Mouse (Mus musculus) lung, postnatal 0 days (tissue): ENCODE data around the gene Card11. TPM values are rescaled to one million over a fixed set of nuclear protein-coding genes. Genes with fewer than 3 reads are reported as not detected.

Experiments used
- ATAC-seq: fragments of 200-750 bp; cut with Nextera tagmentation; 2 replicates; pipeline ENCODE4 v1.8.0; 2017; ENCODE audit warnings: moderate library complexity
- DNase-seq: peaks from one replicate; pipeline ENCODE4 v3.0.0-alpha.2; 2016; ENCODE audit warnings: low spot score
- H3K27ac ChIP-seq: fragments of 300-500 bp; sonication (generic); 2 replicates; pipeline ENCODE4 v1.5.1; 2014; ENCODE audit warnings: antibody characterized with exemption, mild to moderate bottlenecking, low read length, mixed read lengths
- H3K27me3 ChIP-seq: fragments of 300-500 bp; sonication (generic); replicated peaks from 2 replicates; pipeline ENCODE4 v1.6.1; 2014; ENCODE audit warnings: low read length, mixed read lengths; ENCODE audit not compliant: insufficient read depth
- H3K36me3 ChIP-seq: fragments of 300-500 bp; sonication (generic); 2 replicates; pipeline ENCODE4 v1.6.1; 2014; ENCODE audit warnings: low read length, mixed read lengths; ENCODE audit not compliant: insufficient read depth
- H3K4me1 ChIP-seq: fragments of 300-500 bp; sonication (generic); 2 replicates; pipeline ENCODE4 v1.6.1; 2014; ENCODE audit warnings: antibody characterized with exemption, low read depth, low read length, mixed read lengths; ENCODE audit not compliant: insufficient read depth
- H3K4me2 ChIP-seq: fragments of 300-500 bp; sonication (generic); replicated peaks from 2 replicates; pipeline ENCODE4 v1.6.1; 2014; ENCODE audit warnings: low read depth, mild to moderate bottlenecking, low read length, moderate library complexity, mixed read lengths
- H3K4me3 ChIP-seq: fragments of 300-500 bp; sonication (generic); 2 replicates; pipeline ENCODE4 v1.5.1; 2014; ENCODE audit warnings: low read depth, low read length
- H3K9ac ChIP-seq: fragments of 300-500 bp; sonication (generic); replicated peaks from 2 replicates; pipeline ENCODE4 v1.6.1; 2014; ENCODE audit warnings: low read depth, mild to moderate bottlenecking
- H3K9me3 ChIP-seq: fragments of 300-500 bp; sonication (generic); 2 replicates; pipeline ENCODE4 v1.6.1; 2016; ENCODE audit warnings: low read length, mixed read lengths
- CTCF ChIP-seq: IDR thresholded peaks from 2 replicates; pipeline ENCODE4 v1.5.1; 2016; ENCODE audit warnings: antibody characterized with exemption, mild to moderate bottlenecking
- EP300 ChIP-seq: IDR thresholded peaks from 2 replicates; pipeline ENCODE4 v1.6.1; 2016; ENCODE audit warnings: antibody characterized with exemption, mild to moderate bottlenecking, control low read depth
- WGBS: fragments of 180-500 bp; shearing (Covaris S2); extraction: QIAGEN DNeasy Blood & Tissue Kit; methylation state at CpG from one replicate; pipeline ENCODE4 v1.1.7; 2014; 5-methylcytosine and 5-hydroxymethylcytosine counted together
- polyA plus RNA-seq: library from polyadenylated mRNA; unstranded; fragments of >200 nt; fragmentation: Nextera tagmentation; extraction: Ambion mirVana; gene quantifications from 2 replicates; pipeline ENCODE4 v1.2.1, GENCODE M21; 2015

Card11 gene
- polyA plus RNA-seq, 1 experiment from 2014 or later: 2.1 TPM

DNA sequence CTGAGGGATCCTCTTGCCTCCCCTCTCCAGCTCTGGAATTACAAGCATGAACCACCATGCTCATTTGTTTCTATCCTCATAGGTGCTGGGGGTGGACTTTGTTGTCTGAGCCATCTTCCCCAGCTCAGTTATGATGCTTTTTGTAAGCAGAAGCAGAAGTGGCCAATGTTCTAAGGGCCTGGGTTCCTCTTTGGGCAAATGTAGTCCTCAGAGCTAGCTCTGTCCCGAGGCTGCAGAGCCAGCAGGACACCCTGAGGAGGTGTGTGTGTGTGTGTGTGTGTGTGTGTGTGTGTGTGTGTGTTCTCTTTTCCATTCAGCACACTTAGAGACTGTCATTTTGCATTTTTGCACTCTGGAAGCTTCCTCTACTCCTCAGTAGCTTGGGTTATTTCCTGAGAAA lies 38.0 kb upstream of the Card11 start:
- TF ChIP-seq EP300 (no peak), CTCF (no peak)
- DNase-seq (no peak), ATAC-seq (no peak)
- Histone ChIP-seq H3K4me1 (no peaks in the 10 kb centered on the region), H3K4me2 (no peak overlapping the region), H3K27me3 (no peaks in the 10 kb centered on the region), H3K36me3 (no peaks in the 10 kb centered on the region), H3K9me3 (no peaks in the 10 kb centered on the region), H3K9ac (no peak overlapping the region), H3K4me3 (no peak overlapping the region), H3K27ac (no peak overlapping the region)
- 31% methylated on average over 1 of the region's 1 CpGs for whole genome bisulfite sequencing

DNA sequence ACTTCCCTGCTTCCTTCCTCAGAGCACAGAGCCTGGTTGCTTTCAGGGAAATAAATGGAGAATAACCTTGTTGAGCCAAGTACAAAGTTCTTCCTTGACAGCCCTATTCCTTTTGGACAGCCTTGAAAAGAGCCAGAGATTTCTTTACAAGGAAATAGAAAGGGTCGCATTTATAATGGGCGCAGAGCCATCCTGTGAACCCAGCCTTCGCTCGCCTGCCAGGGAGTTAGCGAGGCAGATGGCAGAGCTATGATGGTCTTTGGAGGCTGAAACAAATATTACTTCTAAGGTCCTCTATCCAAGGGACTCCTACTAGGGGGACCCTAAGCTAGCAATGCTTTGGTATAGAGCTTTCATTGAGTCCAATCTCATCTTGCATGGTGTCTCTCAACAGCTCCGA lies 35.0 kb upstream of the Card11 start:
- no peak overlapping the region for H3K4me3 ChIP-seq
- DNase-seq: no peak
- TF ChIP-seq CTCF: no peak
- TF ChIP-seq EP300: no peak
- no peaks in the 10 kb centered on the region for H3K4me1 ChIP-seq
- no peaks in the 10 kb centered on the region for H3K27me3 ChIP-seq
- 78% methylated on average over 6 of the region's 6 CpGs for WGBS
- no peak for ATAC-seq
- no peak overlapping the region for H3K4me2 ChIP-seq
- H3K9me3 ChIP-seq: no peaks in the 10 kb centered on the region
- no peaks in the 10 kb centered on the region for H3K36me3 ChIP-seq
- H3K27ac ChIP-seq: no peak overlapping the region
- no peak overlapping the region for H3K9ac ChIP-seq

DNA sequence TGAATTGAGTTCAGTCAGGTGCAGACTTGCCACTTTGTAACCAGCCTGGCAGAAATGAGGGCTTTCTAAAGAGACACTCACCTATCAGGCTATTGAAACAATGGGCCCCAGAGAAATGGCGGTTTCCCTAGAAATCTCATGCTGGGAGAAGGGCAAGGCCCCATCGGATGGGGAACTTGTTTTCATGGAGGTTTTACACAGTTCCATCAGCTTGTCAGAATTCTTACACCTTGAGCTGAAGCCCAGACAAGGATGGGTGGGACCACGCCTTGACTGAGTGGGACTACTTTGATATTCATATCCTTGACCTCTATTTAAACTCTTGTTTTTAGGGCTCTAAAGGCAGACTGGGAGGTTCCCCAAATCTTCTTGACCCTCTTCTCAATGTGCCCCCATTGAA lies 33.9 kb upstream of the Card11 start:
- ATAC-seq (no peak), DNase-seq (no peak)
- Histone ChIP-seq H3K4me2 (no peak overlapping the region), H3K36me3 (no peaks in the 10 kb centered on the region), H3K27ac (no peak overlapping the region), H3K27me3 (no peaks in the 10 kb centered on the region), H3K4me1 (no peaks in the 10 kb centered on the region), H3K9ac (no peak overlapping the region), H3K9me3 (no peaks in the 10 kb centered on the region), H3K4me3 (no peak overlapping the region)
- TF ChIP-seq EP300 (no peak), CTCF (no peak)
- 67% methylated on average over 3 of the region's 3 CpGs for WGBS

DNA sequence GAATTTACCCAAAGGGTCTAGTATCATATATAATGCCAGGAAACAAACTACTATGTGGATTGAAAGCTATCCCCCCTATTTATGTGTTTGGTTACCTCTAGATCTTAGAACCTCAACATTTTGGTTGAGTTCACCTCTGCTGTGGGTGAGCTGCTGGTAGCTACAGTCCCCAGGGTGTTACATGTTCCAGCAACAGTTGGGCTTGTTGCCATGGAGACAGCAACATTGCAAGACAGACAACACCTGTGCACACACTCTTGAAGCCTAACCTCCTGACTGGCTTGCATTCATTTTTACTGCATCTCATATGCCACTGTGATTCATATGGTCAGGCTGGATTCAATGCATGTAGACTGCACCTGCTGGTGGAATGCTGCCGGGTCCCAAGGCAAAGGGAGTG lies 32.6 kb upstream of the Card11 start:
- no peaks in the 10 kb centered on the region for H3K27me3 ChIP-seq
- H3K36me3 ChIP-seq: no peaks in the 10 kb centered on the region
- H3K4me2 ChIP-seq: no peak overlapping the region
- WGBS: 90% methylated on average over 1 of the region's 1 CpGs
- H3K9me3 ChIP-seq: no peaks in the 10 kb centered on the region
- ATAC-seq (no peak), DNase-seq (no peak)
- no peak overlapping the region for H3K4me3 ChIP-seq
- TF ChIP-seq CTCF (no peak), EP300 (no peak)
- no peak overlapping the region for H3K9ac ChIP-seq
- H3K4me1 ChIP-seq: no peaks in the 10 kb centered on the region
- H3K27ac ChIP-seq: no peak overlapping the region

DNA sequence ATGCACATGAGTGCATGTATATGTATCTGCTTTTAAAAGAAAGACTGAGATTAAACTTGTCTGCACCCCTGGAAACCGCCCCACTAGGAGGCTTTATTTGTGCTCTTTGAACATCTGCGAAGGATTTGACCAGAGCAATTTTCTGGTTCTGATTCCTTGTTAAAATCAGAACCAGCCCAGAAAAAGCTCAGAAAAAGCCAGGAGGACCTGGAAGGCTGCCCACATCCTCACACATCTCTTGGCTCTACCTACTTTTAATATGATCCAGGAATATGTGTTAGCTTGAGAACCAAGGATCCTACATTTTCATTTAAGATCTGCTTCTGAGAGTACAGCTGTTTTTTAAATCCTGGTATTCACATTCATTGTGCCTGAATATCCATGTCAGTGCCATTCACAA lies 29.0 kb upstream of the Card11 start:
- H3K4me2 ChIP-seq: no peak overlapping the region
- WGBS: 83% methylated on average over 2 of the region's 2 CpGs
- H3K9ac ChIP-seq: no peak overlapping the region
- no peaks in the 10 kb centered on the region for H3K4me1 ChIP-seq
- no peaks in the 10 kb centered on the region for H3K9me3 ChIP-seq
- H3K4me3 ChIP-seq: no peak overlapping the region
- no peak for ATAC-seq
- no peaks in the 10 kb centered on the region for H3K36me3 ChIP-seq
- no peak overlapping the region for H3K27ac ChIP-seq
- no peak for DNase-seq
- TF ChIP-seq EP300 (no peak), CTCF (no peak)
- H3K27me3 ChIP-seq: no peaks in the 10 kb centered on the region

DNA sequence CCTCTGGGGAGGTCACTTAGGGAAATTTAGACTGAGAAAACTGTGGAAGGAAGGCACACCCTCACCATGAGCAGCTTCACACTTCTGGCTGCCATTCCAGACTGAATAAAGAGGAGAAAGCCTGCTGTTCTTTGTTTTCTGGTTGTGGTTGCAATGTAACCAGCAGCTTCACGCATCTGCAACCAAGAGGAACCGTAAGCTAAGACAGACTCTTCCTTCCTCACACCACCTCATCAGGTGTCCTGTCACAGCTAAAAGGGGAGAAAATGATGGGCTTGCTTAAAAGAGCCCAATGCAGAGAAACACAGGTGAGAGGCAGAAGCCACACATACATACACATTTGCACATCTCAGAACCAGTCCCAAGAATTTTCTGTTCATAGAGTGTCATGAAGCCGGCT lies 25.3 kb upstream of the Card11 start:
- TF ChIP-seq CTCF (no peak), EP300 (no peak)
- Histone ChIP-seq H3K27ac (no peak overlapping the region), H3K36me3 (no peaks in the 10 kb centered on the region), H3K4me1 (no peaks in the 10 kb centered on the region), H3K27me3 (no peaks in the 10 kb centered on the region), H3K4me2 (no peak overlapping the region), H3K9ac (no peak overlapping the region), H3K9me3 (no peaks in the 10 kb centered on the region), H3K4me3 (no peak overlapping the region)
- no peak for ATAC-seq
- WGBS: 82% methylated on average over 3 of the region's 3 CpGs
- DNase-seq: no peak

DNA sequence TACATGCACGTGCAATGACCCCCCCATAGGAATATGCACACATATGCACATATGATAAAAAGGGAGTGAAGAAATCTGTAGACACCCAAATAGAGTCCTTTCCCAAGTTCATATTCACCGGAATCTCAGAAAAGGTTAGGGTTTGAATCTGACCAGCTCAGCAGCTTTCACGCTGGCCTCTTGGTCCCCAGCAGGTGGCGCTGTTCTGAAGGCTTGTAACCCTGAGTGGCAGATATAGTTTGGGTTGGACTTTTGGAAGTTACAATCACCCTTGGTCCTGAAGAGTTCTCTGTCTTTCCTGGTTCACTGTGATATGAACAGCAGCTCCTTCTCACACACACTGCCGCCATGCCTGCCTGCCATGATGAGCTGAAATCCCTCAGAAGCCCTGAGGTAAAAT lies 24.1 kb upstream of the Card11 start:
- no peaks in the 10 kb centered on the region for H3K27me3 ChIP-seq
- whole genome bisulfite sequencing: 56% methylated on average over 5 of the region's 5 CpGs
- no peaks in the 10 kb centered on the region for H3K36me3 ChIP-seq
- no peak for ATAC-seq
- TF ChIP-seq EP300: no peak
- TF ChIP-seq CTCF: peak; percentile 56
- H3K27ac ChIP-seq: no peak overlapping the region
- DNase-seq: no peak
- no peak overlapping the region for H3K4me2 ChIP-seq
- H3K4me3 ChIP-seq: no peak overlapping the region
- no peaks in the 10 kb centered on the region for H3K4me1 ChIP-seq
- no peaks in the 10 kb centered on the region for H3K9me3 ChIP-seq
- H3K9ac ChIP-seq: no peak overlapping the region
